Comparison of ENCODE assay signal across 8 mouse cellular contexts in genomic region chr5:129786818-129787790, GRCm38 (mm10). TPM values are rescaled to one million over a fixed set of nuclear protein-coding genes. Genes with fewer than 3 reads are reported as not detected.
A peak's percentile ranks its signal among the peaks of the same experiment; 100 is the strongest.
DNase-seq lines count a peak whose midpoint lies in the region; ATAC-seq and TF ChIP-seq lines count a peak whose summit lies in the region.

Gene Psph (minus strand): TSS chr5:129787449.

- H3K36me3 ChIP-seq in hindbrain, postnatal 0 days (ENCODE audit: insufficient read depth, low read length), result peaks cover 32% of the 10 kb centered on the region

- peak within 1 kb of the TSS; percentile 100 for H3K27ac ChIP-seq in gastrocnemius, adult 2 months
- H3K27ac ChIP-seq in hindbrain, postnatal 0 days, result peak within 1 kb of the TSS; percentile 99
- peak within 1 kb of the TSS; percentile 100 for H3K27ac ChIP-seq in left cerebral cortex, adult 2 months

- H3K9ac ChIP-seq in hindbrain, postnatal 0 days (replicated peaks; ENCODE audit: low read length), result peak within 1 kb of the TSS; percentile 95

- DNase-seq in ZHBTc4 (ENCODE audit: low read depth, low spot score), result peak; percentile 100
- peak; percentile 98 for DNase-seq in gastrocnemius, adult 2 months
- peak; percentile 100 for DNase-seq in hindbrain, postnatal 0 days (ENCODE audit: low spot score)
- DNase-seq in left cerebral cortex, adult 2 months (ENCODE audit: extremely low spot score in 1 of 2, low spot score in 2 of 2), result peak; percentile 93 to 97
- DNase-seq in right cerebral cortex, adult 2 months (ENCODE audit: low spot score in 2 of 2), result peak; percentile 97 to 98
- peak; percentile 97 for DNase-seq in urinary bladder, postnatal 14 days (ENCODE audit: low spot score)

- TF ChIP-seq CTCF in gastrocnemius, adult 2 months (IDR thresholded peaks at IDR 0.05), result no peak
- peak; percentile 31; the same call in 1 of the 2 replicates for TF ChIP-seq CTCF in hindbrain, postnatal 0 days (IDR thresholded peaks at IDR 0.05; ENCODE audit: low read depth)
- no peak; the same call in 1 of the 2 replicates for TF ChIP-seq CTCF in left cerebral cortex, adult 2 months (IDR thresholded peaks at IDR 0.05)

- ATAC-seq in common myeloid progenitor, adult 5-6 weeks (replicated peaks; ENCODE audit: low read depth, poor library complexity, severe bottlenecking), result peak; percentile 94
- ATAC-seq in hindbrain, postnatal 0 days, result peak; percentile 100
- peak; percentile 93 for ATAC-seq in megakaryocyte, adult 5-6 weeks (ENCODE audit: poor library complexity, severe bottlenecking)

- H3K4me2 ChIP-seq in hindbrain, postnatal 0 days (ENCODE audit: low read depth, low read length), result peak within 1 kb of the TSS; percentile 84

- 1% methylated on average over 73 of the region's 73 CpGs for WGBS in hindbrain, postnatal 0 days

- no peaks in the 10 kb centered on the region for H3K9me3 ChIP-seq in hindbrain, postnatal 0 days (ENCODE audit: low read length)

- H3K4me1 ChIP-seq in hindbrain, postnatal 0 days (ENCODE audit: insufficient read depth, low read length), result peaks cover 7% of the 10 kb centered on the region; the same call in 1 of the 2 replicates

- intact Hi-C loops in gastrocnemius, adult 2 months (cut with DNase I), result no loop called here
- intact Hi-C loops in left cerebral cortex, adult 2 months (cut with DNase I), result no loop called here

- H3K4me3 ChIP-seq in gastrocnemius, adult 2 months, result peak within 1 kb of the TSS; percentile 99
- peak within 1 kb of the TSS; percentile 98 for H3K4me3 ChIP-seq in hindbrain, postnatal 0 days (ENCODE audit: low read length)
- H3K4me3 ChIP-seq in left cerebral cortex, adult 2 months, result peak within 1 kb of the TSS; percentile 90

- H3K27me3 ChIP-seq in hindbrain, postnatal 0 days (ENCODE audit: insufficient read depth, low read length), result no peaks in the 10 kb centered on the region

RNA-seq across cellular contexts. Expression of gene Psph, which starts in this region (rescaled TPM):
- total RNA-seq in common myeloid progenitor, adult 5-6 weeks (2017), result 14.2 and 18.7 TPM in 2 replicates
- total RNA-seq in gastrocnemius, adult 2 months (2021), result 10 to 100 TPM; 13.0 to 15.4 TPM
- 28.3 and 31.0 TPM in 2 replicates for total RNA-seq in hindbrain, postnatal 0 days (2014; rRNA removed)
- 55.3 and 58.1 TPM in 2 replicates for polyA plus RNA-seq in hindbrain, postnatal 0 days (2015; fragmentation: Nextera tagmentation; extraction: Ambion mirVana)
- total RNA-seq in left cerebral cortex, adult 2 months (2021), result 10 to 100 TPM; 19.9 to 20.2 TPM
- 8.8 and 11.1 TPM in 2 replicates for total RNA-seq in megakaryocyte, adult 5-6 weeks (2015)
- total RNA-seq in megakaryocyte, adult 5-6 weeks (2017), result 9.8 and 10.3 TPM in 2 replicates

Comparison
In these comparisons a context has a peak if more than half of its experiments do, and no peak if none do; other contexts are left out.
1. Peak in every context shown above with its lines: DNase-seq, ATAC-seq, H3K4me3 ChIP-seq and H3K27ac ChIP-seq.